31 mouse cellular contexts compared by ENCODE assay signal in the genomic region with DNA sequence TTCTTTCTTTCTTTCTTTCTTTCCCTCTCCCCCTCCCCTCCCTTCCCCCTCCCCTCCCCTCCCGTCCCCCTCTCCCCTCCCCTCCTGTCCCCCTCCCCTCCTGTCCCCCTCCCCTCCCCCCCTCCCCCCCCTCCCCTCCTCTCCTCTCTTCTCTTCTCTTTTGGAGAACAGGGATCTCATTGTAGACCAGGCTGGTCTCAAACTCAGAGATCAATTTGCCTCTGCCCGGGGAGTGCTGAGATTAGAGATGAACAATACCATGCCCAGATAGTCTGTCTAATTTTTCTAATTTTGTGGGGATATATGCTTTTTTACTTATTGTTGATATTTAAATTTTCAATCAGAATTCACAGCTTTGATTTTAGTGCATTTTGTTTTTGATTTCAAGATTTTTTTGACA.
"Had no signal": no experiment of that assay in that cellular context is flagged by ENCODE, and none has a peak within 500 bp of the region (broad histone marks: within the 10 kb centered on the region; RNA-seq: fewer than 3 reads in every experiment).

No protein-coding gene starts in this region.

- DNase-seq: left cerebral cortex, postnatal 4 days; liver; liver, embryonic 13.5 days; liver, postnatal 0 days; lung, adult 18-20 months; lung, adult 2 months; lung, embryonic 14.5 days; lung, postnatal 10 days; lung, postnatal 14 days; lung, postnatal 36 days; lung, postnatal 4 days; midbrain, embryonic 14.5 days had no signal

- H3K27ac ChIP-seq: left cerebral cortex, adult 2 months; limb, embryonic 10.5 days; limb, embryonic 12.5 days; limb, embryonic 13.5 days; limb, embryonic 15.5 days; liver, embryonic 12.5 days; liver, embryonic 13.5 days; liver, embryonic 14.5 days; liver, embryonic 15.5 days; lung, embryonic 15.5 days; macrophage; midbrain, embryonic 12.5 days; midbrain, embryonic 15.5 days; neural tube, embryonic 12.5 days had no signal

- H3K4me3 ChIP-seq: left cerebral cortex, adult 2 months; limb, embryonic 10.5 days; limb, embryonic 12.5 days; limb, embryonic 13.5 days; limb, embryonic 15.5 days; liver, embryonic 12.5 days; liver, embryonic 13.5 days; liver, embryonic 15.5 days; lung, embryonic 15.5 days; megakaryocyte, embryonic 14.5 days; midbrain, embryonic 10.5 days; midbrain, embryonic 12.5 days; midbrain, embryonic 13.5 days; midbrain, embryonic 15.5 days; myocyte; neural tube, embryonic 12.5 days had no signal

- H3K27me3 ChIP-seq: limb, embryonic 12.5 days; limb, embryonic 13.5 days; limb, embryonic 15.5 days; liver, embryonic 12.5 days; liver, embryonic 13.5 days; liver, embryonic 15.5 days; lung, embryonic 15.5 days; megakaryocyte, embryonic 14.5 days; midbrain, embryonic 12.5 days; midbrain, embryonic 13.5 days; midbrain, embryonic 15.5 days; neural tube, embryonic 12.5 days had no signal

- ATAC-seq: liver, embryonic 12.5 days; liver, postnatal 0 days; lung, postnatal 0 days; midbrain, embryonic 13.5 days; midbrain, embryonic 15.5 days had no signal

- H3K4me2 ChIP-seq: limb, embryonic 12.5 days; limb, embryonic 13.5 days; limb, embryonic 15.5 days; liver, embryonic 11.5 days; liver, embryonic 12.5 days; liver, embryonic 13.5 days; liver, embryonic 15.5 days; lung, embryonic 14.5 days; lung, embryonic 15.5 days; midbrain, embryonic 12.5 days; midbrain, embryonic 13.5 days; midbrain, embryonic 15.5 days; neural tube, embryonic 12.5 days had no signal

- H3K4me1 ChIP-seq: limb, embryonic 10.5 days; limb, embryonic 12.5 days; limb, embryonic 13.5 days; limb, embryonic 15.5 days; liver, embryonic 12.5 days; liver, embryonic 13.5 days; liver, embryonic 15.5 days; lung, embryonic 15.5 days; megakaryocyte, embryonic 14.5 days; midbrain, embryonic 10.5 days; midbrain, embryonic 12.5 days; midbrain, embryonic 15.5 days; neural tube, embryonic 12.5 days had no signal

- H3K36me3 ChIP-seq: midbrain, embryonic 15.5 days had no signal

- H3K9ac ChIP-seq: limb, embryonic 12.5 days; limb, embryonic 13.5 days; limb, embryonic 15.5 days; liver, embryonic 12.5 days; liver, embryonic 13.5 days; liver, embryonic 14.5 days; liver, embryonic 15.5 days; liver, postnatal 0 days; lung, embryonic 14.5 days; lung, embryonic 15.5 days; midbrain, embryonic 12.5 days; midbrain, embryonic 13.5 days; midbrain, embryonic 15.5 days; neural tube, embryonic 12.5 days had no signal

- H3K9me3 ChIP-seq: limb, embryonic 10.5 days; limb, embryonic 12.5 days; limb, embryonic 13.5 days; limb, embryonic 15.5 days; liver, embryonic 12.5 days; liver, embryonic 13.5 days; liver, embryonic 15.5 days; lung, embryonic 15.5 days; megakaryocyte, embryonic 14.5 days; midbrain, embryonic 10.5 days; midbrain, embryonic 12.5 days; midbrain, embryonic 13.5 days; midbrain, embryonic 15.5 days; neural tube, embryonic 12.5 days had no signal
